In genomic region chr8:104439461-104439860, GRCm38 (mm10) we compare ENCODE assay signal across 20 mouse cellular contexts.
"Had no signal": no experiment of that assay in that cellular context is flagged by ENCODE, and none has a peak within 500 bp of the region (broad histone marks: within the 10 kb centered on the region; RNA-seq: fewer than 3 reads in every experiment).

No protein-coding gene starts in this region.

- ATAC-seq: liver, postnatal 0 days; lung, postnatal 0 days; midbrain, embryonic 13.5 days had no signal

- H3K4me2 ChIP-seq: limb, embryonic 12.5 days; limb, embryonic 15.5 days; liver, embryonic 11.5 days; lung, embryonic 14.5 days; midbrain, embryonic 13.5 days had no signal

- H3K9ac ChIP-seq: limb, embryonic 12.5 days; limb, embryonic 15.5 days; liver, embryonic 14.5 days; liver, postnatal 0 days; lung, embryonic 14.5 days; midbrain, embryonic 13.5 days had no signal

- H3K4me3 ChIP-seq: limb, embryonic 12.5 days; limb, embryonic 15.5 days; midbrain, embryonic 13.5 days had no signal

- H3K27me3 ChIP-seq: limb, embryonic 12.5 days; limb, embryonic 15.5 days; midbrain, embryonic 13.5 days had no signal

- H3K9me3 ChIP-seq: limb, embryonic 12.5 days; limb, embryonic 15.5 days; midbrain, embryonic 13.5 days had no signal

- H3K27ac ChIP-seq: limb, embryonic 12.5 days; limb, embryonic 15.5 days; liver, embryonic 14.5 days; macrophage; midbrain, embryonic 13.5 days; stomach, postnatal 0 days had no signal

- DNase-seq: kidney, adult 9 months; kidney, postnatal 14 days; kidney, postnatal 4 days; left cerebral cortex, postnatal 4 days; liver, postnatal 0 days; lung, embryonic 14.5 days; right cerebral cortex, adult 18-20 months; right cerebral cortex, postnatal 14 days; right cerebral cortex, postnatal 4 days; thymus, adult 2 months; thymus, postnatal 14 days; thymus, postnatal 4 days had no signal
